Mouse (Mus musculus) cortical plate, adult 2 months (tissue): ENCODE data around the gene Kcnq5.

Source experiments
- CTCF ChIP-seq: fragments of 200-500 bp; IDR thresholded peaks from 2 replicates; pipeline ENCODE4 v1.5.1; 2011; ENCODE audit warnings: mild to moderate bottlenecking, control low read depth, low read length; ENCODE audit not compliant: insufficient read depth; ENCODE audit errors: extremely low read depth
- POLR2A ChIP-seq: fragments of 200-500 bp; IDR thresholded peaks from 2 replicates; pipeline ENCODE4 v1.6.1; 2011; ENCODE audit warnings: mild to moderate bottlenecking, low read length, control low read depth; ENCODE audit not compliant: insufficient read depth; ENCODE audit errors: extremely low read depth

GRCm38 (mm10) chr1:21922578-21923292 lies 39.0 kb downstream of the Kcnq5 start:
- TF ChIP-seq CTCF, result no peak
- TF ChIP-seq POLR2A, result no peak
